Mouse (Mus musculus): ENCODE data around the gene Aifm2.

DNA sequence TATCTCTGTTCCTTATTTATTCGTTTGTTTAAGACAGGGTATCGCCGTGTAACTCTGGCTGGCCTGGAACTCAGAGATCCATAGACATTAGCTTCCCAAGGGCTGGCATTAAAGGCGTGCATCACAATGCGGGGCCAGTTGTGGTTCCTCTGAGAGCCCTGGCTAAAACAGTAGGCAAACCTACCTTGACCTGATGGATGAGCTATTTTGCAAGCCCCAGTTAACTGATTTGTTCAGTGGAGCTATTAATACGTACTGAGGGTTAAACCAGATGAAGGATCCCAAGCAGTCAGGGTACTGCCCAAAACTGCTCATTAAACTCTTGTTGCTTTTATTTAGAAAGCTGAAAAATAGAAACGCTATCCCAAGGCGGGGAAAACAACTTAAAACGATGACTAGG is 35.5 kb upstream of the Aifm2 start:
- TF ChIP-seq CTCF (IDR thresholded peaks at IDR 0.05; ENCODE audit: low read depth, low read length) (no peak), GATA2 (IDR thresholded peaks at IDR 0.05; ENCODE audit: borderline replicate concordance, low read depth, low read length) (no peak)

Measured in G1E (cell line).